Mouse (Mus musculus) adipocyte (in vitro differentiated cells): Measurements from ENCODE around the gene Vps33b.

Experiments
- DNase-seq: peaks from one replicate; pipeline ENCODE4 v3.0.0-alpha.2; 2016; ENCODE audit warnings: low spot score

The Vps33b gene

GRCm38 (mm10) chr7:80269751-80270255 lies 354 bp downstream of the Vps33b start:
- peak; percentile 55 for DNase-seq

- no peak for DNase-seq
Measured at GRCm38 (mm10) chr7:80273456-80273855, 4.0 kb downstream of the Vps33b start.

GRCm38 (mm10) chr7:80276374-80276773 lies 6.9 kb downstream of the Vps33b start:
- no peak for DNase-seq

GRCm38 (mm10) chr7:80280032-80280431 lies 10.6 kb downstream of the Vps33b start:
- DNase-seq: no peak

GRCm38 (mm10) chr7:80280998-80281397 lies 11.5 kb downstream of the Vps33b start:
- no peak for DNase-seq

GRCm38 (mm10) chr7:80281646-80282045 lies 12.2 kb downstream of the Vps33b start:
- no peak for DNase-seq

- DNase-seq: no peak
Measured at GRCm38 (mm10) chr7:80283226-80283918, 13.9 kb downstream of the Vps33b start.

- no peak for DNase-seq
Measured at GRCm38 (mm10) chr7:80284391-80284790, 14.9 kb downstream of the Vps33b start.

- no peak for DNase-seq
Measured at GRCm38 (mm10) chr7:80285725-80286124, 16.3 kb downstream of the Vps33b start.

- no peak for DNase-seq
Measured at GRCm38 (mm10) chr7:80287736-80288135, 18.3 kb downstream of the Vps33b start.

GRCm38 (mm10) chr7:80294062-80294763 lies 24.8 kb downstream of the Vps33b start, which contains the start of gene Prc1:
TSS of gene Prc1 (plus strand) at chr7:80294450.
- DNase-seq: peak; percentile 96

- peak; percentile 16 for DNase-seq
Measured at GRCm38 (mm10) chr7:80294764-80295648, 25.6 kb downstream of the Vps33b start.

GRCm38 (mm10) chr7:80296462-80296861 lies 27.0 kb downstream of the Vps33b start:
- no peak for DNase-seq

- DNase-seq: no peak
Measured at GRCm38 (mm10) chr7:80297041-80297440, 27.6 kb downstream of the Vps33b start.

GRCm38 (mm10) chr7:80298754-80299153 lies 29.3 kb downstream of the Vps33b start:
- no peak for DNase-seq

GRCm38 (mm10) chr7:80299568-80299967 lies 30.1 kb downstream of the Vps33b start:
- DNase-seq: peak; percentile 12

- DNase-seq: no peak
Measured at GRCm38 (mm10) chr7:80301522-80301921, 32.1 kb downstream of the Vps33b start.

GRCm38 (mm10) chr7:80307766-80308165 lies 38.3 kb downstream of the Vps33b start:
- no peak for DNase-seq

- no peak for DNase-seq
Measured at GRCm38 (mm10) chr7:80310771-80311170, 41.3 kb downstream of the Vps33b start.

GRCm38 (mm10) chr7:80315733-80316132 lies 46.3 kb downstream of the Vps33b start:
- DNase-seq: no peak

GRCm38 (mm10) chr7:80317439-80318115 lies 48.1 kb downstream of the Vps33b start:
- DNase-seq: no peak

GRCm38 (mm10) chr7:80318670-80319069 lies 49.2 kb downstream of the Vps33b start:
- DNase-seq: no peak
